Mouse (Mus musculus): ENCODE measurements at regions not wholly inside any gene's neighbourhood (a gene's known extent, or its start where the extent isn't known, plus 50 kb on each side); places are given as distances from the start of the nearest gene placed in this dataset.
A peak's percentile ranks its signal among the peaks of the same experiment; 100 is the strongest.

GRCm38 (mm10) chr13:44597666-44598065 is 131.6 kb upstream of the Jarid2 start:
- no peak for DNase-seq (ENCODE audit: low read depth, low spot score)

DNA sequence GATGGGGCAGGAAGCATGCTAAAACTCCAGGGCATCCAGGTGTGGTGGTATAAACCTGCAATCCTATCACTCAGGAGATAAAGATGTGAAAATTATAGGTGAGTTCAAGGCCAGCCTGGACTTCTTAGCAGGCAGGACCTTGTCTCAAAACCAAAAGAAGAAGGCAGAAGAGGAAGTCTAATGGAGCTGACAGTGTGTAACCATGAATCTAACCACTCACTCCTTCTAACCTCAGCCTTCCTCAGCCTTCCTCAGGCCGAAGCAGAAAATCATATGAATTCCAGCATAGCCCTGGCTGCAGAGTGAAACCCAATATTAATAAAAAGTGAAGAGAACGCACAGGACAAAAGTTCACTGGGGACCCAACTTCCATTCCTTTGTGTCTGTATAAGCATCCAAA is 128.2 kb upstream of the Jarid2 start:
- DNase-seq (ENCODE audit: low read depth, low spot score) = no peak

GRCm38 (mm10) chr13:44602658-44603057 is 126.6 kb upstream of the Jarid2 start:
- no peak for DNase-seq (ENCODE audit: low read depth, low spot score)

GRCm38 (mm10) chr13:44607316-44608285 is 121.7 kb upstream of the Jarid2 start:
- DNase-seq (ENCODE audit: low read depth, low spot score) = no peak

- no peak for DNase-seq (ENCODE audit: low read depth, low spot score)
These were observed 121.0 kb upstream of the Jarid2 start for GRCm38 (mm10) chr13:44608286-44608675.

- DNase-seq (ENCODE audit: low read depth, low spot score) = no peak
These were observed 120.5 kb upstream of the Jarid2 start for GRCm38 (mm10) chr13:44608681-44609335.

GRCm38 (mm10) chr13:44609606-44610005 is 119.7 kb upstream of the Jarid2 start:
- DNase-seq (ENCODE audit: low read depth, low spot score) = no peak

DNA sequence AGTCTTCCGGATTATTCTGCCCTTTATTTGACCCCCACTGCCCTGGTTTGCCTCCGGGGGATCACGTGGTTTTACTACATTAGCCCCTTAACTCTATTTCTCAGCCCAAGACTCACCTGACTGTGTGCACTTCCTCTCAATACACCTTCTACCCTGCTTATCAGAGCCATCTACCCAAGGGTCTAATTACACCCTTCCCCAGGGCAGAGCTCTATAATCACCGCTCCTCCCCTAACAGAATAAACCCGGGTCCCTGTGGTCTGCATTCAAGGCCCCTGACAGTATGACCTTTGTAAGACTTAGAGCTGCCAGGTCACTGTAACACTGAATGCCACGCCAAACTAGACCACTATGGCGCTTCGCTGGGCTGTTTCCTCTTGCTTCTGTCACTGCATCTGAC is 113.6 kb upstream of the Jarid2 start:
- no peak for DNase-seq (ENCODE audit: low read depth, low spot score)

GRCm38 (mm10) chr13:44618368-44618767 is 110.9 kb upstream of the Jarid2 start:
- no peak for DNase-seq (ENCODE audit: low read depth, low spot score)

- no peak for DNase-seq (ENCODE audit: low read depth, low spot score)
These were observed 106.5 kb upstream of the Jarid2 start for GRCm38 (mm10) chr13:44622661-44623355.

- peak; percentile 24 for DNase-seq (ENCODE audit: low read depth, low spot score)
These were observed 104.6 kb upstream of the Jarid2 start for GRCm38 (mm10) chr13:44624716-44625115.

- peak; percentile 33 for DNase-seq (ENCODE audit: low read depth, low spot score)
These were observed 103.5 kb upstream of the Jarid2 start for GRCm38 (mm10) chr13:44625792-44626191.

DNA sequence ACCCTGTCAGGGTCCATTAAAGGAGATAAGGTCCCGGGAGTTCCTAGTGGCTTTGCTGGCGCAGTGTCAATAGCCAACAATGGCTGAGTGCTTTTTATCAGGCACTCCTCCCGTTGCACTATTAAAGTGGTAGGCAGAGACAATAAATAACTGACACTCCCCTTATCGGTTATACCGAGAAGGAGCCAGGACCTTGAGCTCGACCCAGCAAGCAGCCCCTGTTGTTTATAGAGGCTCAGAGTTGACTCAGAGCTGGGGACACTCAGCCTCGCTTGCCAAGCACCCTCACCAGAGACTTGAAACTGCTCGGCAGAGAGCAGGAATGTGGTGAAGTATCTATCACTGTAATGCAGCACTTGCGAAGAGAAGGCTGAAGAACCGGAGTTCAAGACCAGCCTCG is 102.5 kb upstream of the Jarid2 start:
- no peak for DNase-seq (ENCODE audit: low read depth, low spot score)

DNA sequence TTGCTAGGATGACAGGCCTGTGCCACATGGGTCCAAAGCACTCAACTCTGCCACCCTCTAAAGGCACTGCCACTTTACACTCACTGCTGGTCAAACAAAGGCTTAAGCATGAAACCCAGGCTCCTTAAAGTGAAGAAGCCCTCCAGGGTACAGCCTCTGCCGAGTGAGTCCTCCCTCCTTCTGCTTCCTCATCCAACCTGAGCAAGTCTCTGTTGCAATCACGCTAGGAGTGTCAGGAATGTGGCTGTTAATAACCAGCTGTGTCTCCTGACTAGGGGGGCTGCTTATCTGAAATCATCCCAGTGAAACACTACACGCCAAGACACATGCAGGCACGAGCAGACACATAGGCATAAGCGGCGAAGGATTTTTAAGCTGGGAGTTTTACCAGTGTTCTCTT is 99.2 kb upstream of the Jarid2 start:
- DNase-seq (ENCODE audit: low read depth, low spot score) = no peak

DNA sequence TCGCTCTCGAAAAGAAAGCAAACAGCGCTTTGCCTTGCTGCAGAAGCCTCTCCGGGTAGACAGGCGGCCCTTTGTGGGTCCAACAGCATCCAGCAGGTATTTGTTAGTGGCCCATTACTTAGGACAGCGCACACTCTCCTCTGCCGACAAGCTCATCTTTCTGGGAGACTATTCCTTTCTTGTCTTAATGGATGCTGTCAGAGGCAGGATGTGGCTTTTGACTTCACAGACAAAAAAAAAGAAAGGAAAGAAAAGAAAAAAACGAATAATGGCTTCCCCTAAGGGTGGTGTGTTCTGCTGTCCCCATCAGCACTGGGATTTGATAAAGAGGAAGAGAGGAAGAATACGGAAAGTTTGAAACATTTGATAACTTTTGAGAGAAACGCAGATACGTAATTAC is 94.7 kb upstream of the Jarid2 start:
- DNase-seq (ENCODE audit: low read depth, low spot score) = peak; percentile 35

DNA sequence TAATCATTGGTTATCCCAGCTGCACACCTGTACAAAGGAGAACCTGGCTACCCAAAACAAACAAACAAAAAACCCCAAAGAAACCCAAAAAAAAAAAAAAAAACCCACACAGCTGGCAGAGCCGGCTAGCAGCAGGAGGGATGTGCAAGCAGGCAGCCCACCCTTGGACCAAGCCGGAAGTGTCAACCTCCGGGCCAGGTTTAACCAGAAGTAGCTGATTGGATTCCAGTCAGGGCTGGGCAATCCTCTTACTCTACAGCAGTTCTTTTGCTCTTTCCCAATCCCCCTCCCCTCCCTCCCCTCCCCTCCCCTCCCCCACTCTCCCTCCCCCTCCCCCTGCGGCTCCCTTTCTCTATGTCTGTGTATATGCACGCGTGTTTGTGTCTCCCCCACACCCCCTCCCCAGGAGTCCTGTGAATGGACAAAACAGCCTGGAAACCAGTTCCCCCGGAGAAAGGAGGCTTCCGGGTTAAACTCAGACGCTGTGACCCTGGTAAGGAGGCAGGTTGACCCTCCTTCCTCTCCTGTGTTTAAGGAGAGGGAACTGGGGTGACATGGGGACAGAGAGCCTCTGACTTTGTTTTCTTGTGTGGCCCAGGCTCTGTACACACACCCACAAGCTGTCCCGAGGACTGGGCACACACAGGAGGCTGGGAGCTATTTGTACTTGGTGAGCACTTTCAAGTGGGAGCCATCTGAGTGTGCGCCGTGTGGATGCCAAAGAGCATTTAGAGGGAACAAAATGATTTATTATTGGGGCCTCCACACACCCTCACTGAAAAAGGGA is 93.9 kb upstream of the Jarid2 start:
- DNase-seq (ENCODE audit: low read depth, low spot score) = peak; percentile 40

GRCm38 (mm10) chr13:44636008-44636335 is 93.3 kb upstream of the Jarid2 start:
- no peak for DNase-seq (ENCODE audit: low read depth, low spot score)

DNA sequence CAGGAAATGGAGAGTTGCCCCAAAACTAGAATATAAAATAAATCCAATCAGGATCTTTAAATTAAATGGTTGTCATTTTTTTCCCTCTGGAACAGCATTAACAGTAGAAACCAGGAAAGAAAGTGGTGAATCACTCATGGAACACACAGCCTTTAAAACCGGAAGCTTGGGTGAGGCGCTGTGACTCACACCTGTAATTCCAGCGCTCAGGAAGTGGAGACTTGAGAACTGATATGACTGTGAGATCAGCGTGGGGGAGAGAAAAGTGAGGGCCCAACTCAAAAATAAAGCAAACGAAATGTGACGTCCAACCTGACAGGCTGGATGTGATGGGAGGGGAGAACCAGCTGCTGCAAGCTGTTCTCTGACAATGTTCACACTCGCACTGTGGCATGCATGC is 86.9 kb upstream of the Jarid2 start:
- no peak for DNase-seq (ENCODE audit: low read depth, low spot score)

DNA sequence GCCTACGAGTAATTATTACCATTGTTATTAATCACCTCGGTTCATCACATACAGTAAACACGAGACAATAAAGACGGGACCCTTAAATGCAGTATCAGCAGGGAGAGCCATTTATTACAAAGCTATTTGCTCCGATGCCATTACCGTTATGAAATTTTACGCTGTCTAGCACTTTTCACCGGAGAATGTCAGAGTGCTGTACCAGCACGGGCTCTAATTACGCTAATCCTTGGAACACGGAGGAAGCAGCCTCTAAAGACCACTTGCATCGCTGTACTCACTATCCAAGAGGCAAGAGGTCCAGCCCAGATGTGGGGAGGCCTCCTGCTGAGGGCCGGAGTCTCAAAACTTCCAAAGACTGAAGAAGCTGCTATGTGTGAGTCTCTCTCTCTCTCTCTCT is 79.2 kb upstream of the Jarid2 start:
- no peak for DNase-seq (ENCODE audit: low read depth, low spot score)

DNA sequence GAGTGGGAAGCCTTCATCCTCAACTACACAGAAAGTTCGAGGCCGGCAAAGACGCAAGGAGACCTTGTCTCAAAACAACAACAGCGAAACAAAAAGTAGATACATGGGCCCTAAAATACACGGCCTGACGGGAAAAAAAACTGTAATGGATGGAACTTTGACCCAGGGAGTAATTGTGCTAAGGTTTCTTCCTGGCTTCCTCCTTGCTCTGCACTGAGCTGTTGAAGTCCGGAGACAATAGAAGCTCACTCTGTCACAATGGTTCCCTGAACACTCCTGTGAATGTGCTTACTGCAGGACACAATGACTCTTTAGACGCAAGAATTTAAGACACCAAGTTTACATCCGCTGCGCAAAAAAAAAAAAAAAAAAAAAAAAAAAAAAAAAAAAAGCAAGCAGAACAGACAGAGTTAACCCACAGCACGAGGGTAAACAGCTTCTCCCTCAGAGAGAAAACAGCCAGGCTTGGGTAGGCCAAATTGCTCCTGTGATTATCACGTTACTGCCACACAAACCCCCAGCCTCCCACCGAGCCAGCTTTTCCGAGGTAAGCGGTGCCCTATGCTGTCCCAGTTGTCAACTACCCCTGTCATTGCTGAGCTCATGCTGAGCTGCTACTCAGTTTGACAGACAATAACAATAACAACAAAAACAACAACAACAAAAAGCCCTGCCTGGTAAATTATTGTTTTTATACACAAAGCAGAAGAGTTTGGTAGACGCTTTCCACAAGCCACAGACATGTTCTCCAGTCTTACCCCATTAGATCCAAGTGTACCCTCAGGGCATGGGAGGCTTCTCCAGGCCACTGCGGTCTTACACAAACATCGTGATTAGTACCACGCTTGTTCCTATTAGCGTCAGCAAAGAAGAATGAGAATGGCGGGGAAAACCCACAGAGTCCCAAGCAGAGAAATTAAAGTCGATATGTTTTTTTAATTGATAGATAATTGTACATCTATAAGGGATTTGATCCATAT is 77.7 kb upstream of the Jarid2 start:
- DNase-seq (ENCODE audit: low read depth, low spot score) = no peak

All from CD4-positive, CD25-positive, alpha-beta regulatory T cell, adult 2 months (primary cell).